In the genomic region with DNA sequence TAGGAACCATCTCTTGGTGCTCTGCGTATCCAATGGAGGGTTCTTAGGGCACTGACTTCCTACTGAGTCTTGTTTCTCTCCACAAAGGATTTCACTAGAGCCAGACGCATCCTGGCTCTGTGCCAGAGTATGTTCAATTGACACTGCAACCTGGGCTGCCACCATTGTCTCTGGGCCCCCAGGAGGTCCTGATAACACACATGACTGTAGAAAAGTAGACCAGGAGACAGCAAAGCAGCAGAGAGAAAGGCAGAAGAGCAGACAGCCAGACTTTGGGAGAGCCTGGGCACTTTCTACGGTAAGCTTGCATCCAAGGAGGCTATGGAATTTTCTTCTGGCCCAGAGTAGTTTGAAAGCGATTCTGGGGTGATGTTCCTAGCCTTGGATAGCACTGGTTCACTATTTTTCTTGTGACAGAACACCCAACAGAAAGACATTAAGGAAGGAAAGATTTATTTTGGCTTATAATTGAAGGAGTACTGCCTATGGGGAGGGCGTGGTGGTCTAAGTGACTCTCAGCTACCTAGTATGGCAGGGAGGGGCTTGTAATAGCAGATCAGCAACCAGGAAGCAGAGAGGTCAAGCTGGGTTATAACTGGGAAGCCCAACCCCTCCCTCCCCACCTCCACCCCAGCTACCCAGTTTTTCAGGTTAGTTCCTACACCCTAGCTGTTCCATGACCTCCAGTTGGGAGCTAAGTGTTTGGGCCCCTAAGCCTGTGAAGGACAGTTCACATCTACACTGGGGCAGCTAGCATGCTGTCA, we compare ENCODE assay signal across 14 mouse cellular contexts.
DNase-seq lines count a peak whose midpoint lies in the region; ATAC-seq and TF ChIP-seq lines count a peak whose summit lies in the region.
"Had no signal": no experiment of that assay in that cellular context is flagged by ENCODE, and none has a peak within 500 bp of the region (broad histone marks: within the 10 kb centered on the region; RNA-seq: fewer than 3 reads in every experiment).

No protein-coding gene starts in this region.

- H3K9me3 ChIP-seq in forebrain, embryonic 14.5 days (replicated peaks; ENCODE audit: control insufficient read depth, low read length), result no peaks in the 10 kb centered on the region
- no peaks in the 10 kb centered on the region for H3K9me3 ChIP-seq in forebrain, postnatal 0 days (ENCODE audit: low read length)
- H3K9me3 ChIP-seq in ES-Bruce4 (replicated peaks; ENCODE audit: control insufficient read depth, insufficient read depth, low read length, poor library complexity, severe bottlenecking), result no peaks in the 10 kb centered on the region
- H3K9me3 ChIP-seq: limb, embryonic 15.5 days; lung, embryonic 15.5 days had no signal

- 52% methylated on average over 5 of the region's 5 CpGs for WGBS in forebrain, embryonic 14.5 days
- WGBS in forebrain, postnatal 0 days, result 56% methylated on average over 5 of the region's 5 CpGs
- WGBS in large intestine, adult 2 months, result 48% methylated on average over 5 of the region's 5 CpGs

- peak overlapping the region; percentile 27; the same call in 1 of the 2 replicates for H3K27ac ChIP-seq in forebrain, embryonic 14.5 days (ENCODE audit: low read depth, low read length)
- no peak overlapping the region for H3K27ac ChIP-seq in forebrain, postnatal 0 days (ENCODE audit: low read depth, low read length)
- H3K27ac ChIP-seq in ES-Bruce4 (ENCODE audit: insufficient read depth, low read length), result peak overlapping the region; percentile 93
- H3K27ac ChIP-seq: layer of hippocampus, adult 2 months; limb, embryonic 15.5 days; lung, embryonic 15.5 days had no signal

- H3K9ac ChIP-seq in forebrain, embryonic 14.5 days (ENCODE audit: low read length), result no peak overlapping the region
- H3K9ac ChIP-seq in forebrain, postnatal 0 days, result no peak overlapping the region
- H3K9ac ChIP-seq in ES-Bruce4 (ENCODE audit: low read depth, poor library complexity, severe bottlenecking), result peak overlapping the region; percentile 22
- H3K9ac ChIP-seq: heart, embryonic 12.5 days; limb, embryonic 15.5 days; lung, embryonic 15.5 days had no signal

- no peaks in the 10 kb centered on the region for H3K36me3 ChIP-seq in forebrain, embryonic 14.5 days (ENCODE audit: control insufficient read depth, insufficient read depth, low read length)
- no peaks in the 10 kb centered on the region for H3K36me3 ChIP-seq in forebrain, postnatal 0 days (ENCODE audit: insufficient read depth)
- no peaks in the 10 kb centered on the region for H3K36me3 ChIP-seq in ES-Bruce4 (ENCODE audit: control insufficient read depth, insufficient read depth, low read length, poor library complexity, severe bottlenecking)
- H3K36me3 ChIP-seq: heart, embryonic 12.5 days; limb, embryonic 15.5 days; lung, embryonic 15.5 days had no signal

- no peaks in the 10 kb centered on the region for H3K27me3 ChIP-seq in forebrain, embryonic 14.5 days (replicated peaks; ENCODE audit: control insufficient read depth, insufficient read depth, low read length)
- no peaks in the 10 kb centered on the region for H3K27me3 ChIP-seq in forebrain, postnatal 0 days (ENCODE audit: insufficient read depth, low read length)
- H3K27me3 ChIP-seq in ES-Bruce4 (ENCODE audit: control insufficient read depth, insufficient read depth, low read length, poor library complexity, severe bottlenecking), result no peaks in the 10 kb centered on the region
- H3K27me3 ChIP-seq: heart, embryonic 12.5 days; limb, embryonic 15.5 days; lung, embryonic 15.5 days had no signal

- peak; percentile 65; the same call in 1 of the 2 replicates for TF ChIP-seq EP300 in ES-Bruce4 (IDR thresholded peaks at IDR 0.05; ENCODE audit: insufficient read depth, low read depth, low read length)

- H3K4me3 ChIP-seq in forebrain, embryonic 14.5 days (ENCODE audit: low read depth, low read length), result no peak overlapping the region
- no peak overlapping the region for H3K4me3 ChIP-seq in forebrain, postnatal 0 days (ENCODE audit: low read depth, low read length)
- no peak overlapping the region for H3K4me3 ChIP-seq in ES-Bruce4 (ENCODE audit: low read depth, low read length)
- H3K4me3 ChIP-seq: heart, embryonic 12.5 days; layer of hippocampus, adult 2 months; limb, embryonic 15.5 days; lung, embryonic 15.5 days had no signal

- no peak for TF ChIP-seq POLR2A in ES-Bruce4 (IDR thresholded peaks at IDR 0.05; ENCODE audit: insufficient read depth, low read length)

- H3K4me2 ChIP-seq in forebrain, embryonic 14.5 days (ENCODE audit: low read length), result no peak overlapping the region
- no peak overlapping the region for H3K4me2 ChIP-seq in forebrain, postnatal 0 days (ENCODE audit: low read depth)
- H3K4me2 ChIP-seq: heart, embryonic 12.5 days; limb, embryonic 15.5 days; lung, embryonic 15.5 days had no signal

- no peak for TF ChIP-seq CTCF in forebrain, postnatal 0 days (IDR thresholded peaks at IDR 0.05; ENCODE audit: low read depth)
- TF ChIP-seq CTCF in ES-Bruce4 (IDR thresholded peaks at IDR 0.05; ENCODE audit: low read depth, low read length), result no peak

- no peak for DNase-seq in forebrain, embryonic 14.5 days (ENCODE audit: low spot score)
- DNase-seq in forebrain, postnatal 0 days, result no peak
- peak; percentile 91 for DNase-seq in ZHBTc4 (ENCODE audit: low read depth, low spot score)
- DNase-seq in large intestine, adult 2 months (ENCODE audit: low read depth, low spot score), result peak; percentile 8
- DNase-seq in retina, embryonic 14.5 days (ENCODE audit: low spot score), result no peak
- no peak for DNase-seq in left cerebral cortex, adult 11 months (ENCODE audit: low spot score)
- DNase-seq: adrenal gland, postnatal 14 days; cerebellum, postnatal 25 days; gastrocnemius, postnatal 36 days had no signal

- peaks cover 22% of the 10 kb centered on the region for H3K4me1 ChIP-seq in forebrain, embryonic 14.5 days (ENCODE audit: control insufficient read depth, insufficient read depth, low read length)
- H3K4me1 ChIP-seq in forebrain, postnatal 0 days (ENCODE audit: insufficient read depth), result peaks cover 9% of the 10 kb centered on the region; the same call in 1 of the 2 replicates
- peaks cover 21% of the 10 kb centered on the region for H3K4me1 ChIP-seq in ES-Bruce4 (ENCODE audit: control insufficient read depth, insufficient read depth, low read length)

- no peak for ATAC-seq in forebrain, embryonic 14.5 days
- ATAC-seq in forebrain, postnatal 0 days, result no peak

Comparison
In these comparisons a context has a peak if more than half of its experiments do, and no peak if none do; other contexts are left out.
1. DNase-seq: peak in ZHBTc4 (single experiment) and large intestine, adult 2 months (single experiment); none in forebrain, embryonic 14.5 days (single experiment), forebrain, postnatal 0 days (single experiment), retina, embryonic 14.5 days (single experiment) and left cerebral cortex, adult 11 months (single experiment).